Mouse (Mus musculus) lung, embryonic 14.5 days (tissue): ENCODE results near the gene Il25. TPM values are rescaled to one million over a fixed set of nuclear protein-coding genes. Genes with fewer than 3 reads are reported as not detected.
"Not testable (repeated sequence)": the region's sequence is repeated elsewhere in the genome, so short reads cannot be mapped to it uniquely, and the experiment has no call there.

Experiments used
- ATAC-seq: fragments of 200-750 bp; cut with Nextera tagmentation; 2 replicates; pipeline ENCODE4 v1.8.0; 2017; ENCODE audit warnings: mild to moderate bottlenecking, moderate TSS enrichment, moderate library complexity; ENCODE audit not compliant: insufficient read depth
- DNase-seq: peaks from one replicate; pipeline ENCODE4 v3.0.0-alpha.2; 2015
- H3K27ac ChIP-seq: fragments of 300-500 bp; sonication (generic); 2 replicates; pipeline ENCODE4 v1.5.1; 2014; ENCODE audit warnings: low read depth, mild to moderate bottlenecking, moderate library complexity
- H3K27me3 ChIP-seq: fragments of 300-500 bp; sonication (generic); 2 replicates; pipeline ENCODE4 v1.6.1; 2014; ENCODE audit warnings: low read length, control low read depth; ENCODE audit not compliant: insufficient read depth
- H3K36me3 ChIP-seq: fragments of 300-500 bp; sonication (generic); 2 replicates; pipeline ENCODE4 v1.6.1; 2014; ENCODE audit warnings: control low read depth; ENCODE audit not compliant: insufficient read depth
- H3K4me1 ChIP-seq: fragments of 300-500 bp; sonication (generic); 2 replicates; pipeline ENCODE4 v1.6.1; 2014; ENCODE audit warnings: antibody characterized with exemption, control low read depth; ENCODE audit not compliant: insufficient read depth
- H3K4me2 ChIP-seq: fragments of 300-500 bp; sonication (generic); 2 replicates; pipeline ENCODE4 v1.6.1; 2014; ENCODE audit warnings: mild to moderate bottlenecking
- H3K4me3 ChIP-seq: fragments of 300-500 bp; sonication (generic); 2 replicates; pipeline ENCODE4 v1.5.1; 2014; ENCODE audit warnings: low read depth, low read length
- H3K9ac ChIP-seq: fragments of 300-500 bp; sonication (generic); 2 replicates; pipeline ENCODE4 v1.6.1; 2014
- H3K9me3 ChIP-seq: fragments of 300-500 bp; sonication (generic); 2 replicates; pipeline ENCODE4 v1.6.1; 2016; ENCODE audit warnings: low read depth, low read length, control low read depth
- CTCF ChIP-seq: IDR thresholded peaks from 2 replicates; pipeline ENCODE4 v1.5.1; 2016; ENCODE audit warnings: antibody characterized with exemption, low read depth
- whole genome bisulfite sequencing: fragments of 180-500 bp; shearing (Covaris S2); extraction: QIAGEN DNeasy Blood & Tissue Kit; methylation state at CpG from one replicate; pipeline ENCODE4 v1.1.7; 2014; 5-methylcytosine and 5-hydroxymethylcytosine counted together
- polyA plus RNA-seq: library from polyadenylated mRNA; unstranded; fragments of >200 nt; fragmentation: Nextera tagmentation; extraction: Ambion mirVana; gene quantifications from 2 replicates; pipeline ENCODE4 v1.2.1, GENCODE M21; 2014

Gene Il25
- polyA plus RNA-seq, 1 experiment from 2014 or later: not detected

DNA sequence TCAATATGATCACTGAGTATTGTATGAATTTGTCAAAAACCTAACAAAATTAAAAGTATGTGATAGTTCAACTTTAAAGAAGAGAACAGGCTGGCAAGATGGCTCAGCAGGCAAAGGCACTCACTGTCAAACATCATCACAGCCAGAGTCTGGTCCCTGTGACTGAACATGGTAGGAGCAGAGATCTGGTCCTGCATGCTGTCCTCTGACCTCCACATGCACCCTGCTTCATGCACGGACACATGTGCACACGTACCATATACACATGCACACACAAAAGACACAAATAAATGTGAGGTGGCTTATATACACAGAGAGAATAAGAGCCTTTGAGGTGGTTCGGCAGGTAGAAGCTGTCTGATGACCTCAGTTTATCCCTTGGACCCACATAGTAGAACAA is 23.0 kb downstream of the Il25 start:
- ATAC-seq (no peak), DNase-seq (no peak)
- no peak overlapping the region for H3K4me2 ChIP-seq
- no peak for TF ChIP-seq CTCF
- H3K4me3 ChIP-seq: no peak overlapping the region
- H3K4me1 ChIP-seq: no peaks in the 10 kb centered on the region
- no peaks in the 10 kb centered on the region for H3K27me3 ChIP-seq
- no peak overlapping the region for H3K9ac ChIP-seq
- no peaks in the 10 kb centered on the region for H3K9me3 ChIP-seq
- H3K27ac ChIP-seq: no peak overlapping the region
- WGBS: 73% methylated on average over 3 of the region's 3 CpGs
- no peaks in the 10 kb centered on the region for H3K36me3 ChIP-seq

DNA sequence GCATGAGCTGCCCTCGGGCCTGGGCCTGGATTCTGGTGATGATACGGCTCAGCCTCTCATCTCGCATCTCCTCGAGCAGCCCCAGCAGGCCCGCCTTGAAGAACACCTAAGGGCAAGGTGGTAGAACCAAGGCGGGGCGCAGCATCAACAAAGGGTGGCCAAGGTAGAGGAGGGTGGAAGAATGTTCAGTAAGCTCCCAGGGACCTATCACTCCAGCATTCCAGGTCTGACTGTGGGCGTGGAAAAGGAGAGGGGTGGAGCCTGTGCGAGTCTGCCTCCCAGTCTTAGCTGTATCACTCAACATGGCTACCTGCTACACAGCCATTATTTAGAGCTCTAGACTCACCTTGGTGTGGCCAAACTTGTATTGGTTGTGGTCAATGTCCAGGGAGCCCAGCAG is 24.0 kb downstream of the Il25 start:
- TF ChIP-seq CTCF: no peak
- Histone ChIP-seq H3K9ac (no peak overlapping the region), H3K4me1 (no peaks in the 10 kb centered on the region)

DNA sequence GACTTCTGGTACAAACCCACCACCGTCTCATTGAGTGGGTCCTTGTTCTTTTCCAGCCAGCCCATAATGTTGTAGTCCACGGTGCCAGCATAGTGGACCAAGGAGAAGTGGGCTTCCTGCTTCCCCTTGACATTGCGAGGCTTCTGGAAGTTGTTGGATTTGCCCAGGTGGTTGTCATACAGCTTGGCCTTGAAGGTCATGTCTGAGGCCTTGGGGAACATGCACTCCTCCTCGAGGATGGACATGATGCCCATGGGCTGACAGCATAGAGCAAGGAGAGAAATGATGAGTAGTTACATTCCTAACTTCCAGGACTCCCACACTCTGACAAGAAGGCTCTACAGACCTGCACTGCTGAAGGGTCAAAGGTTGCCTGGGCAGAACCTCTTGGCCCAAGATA is 26.0 kb downstream of the Il25 start:
- H3K36me3 ChIP-seq: no peaks in the 10 kb centered on the region

More for the DNA sequence above, 24.0 kb downstream of the Il25 start:
- no peak for DNase-seq
- no peaks in the 10 kb centered on the region for H3K27me3 ChIP-seq
- no peaks in the 10 kb centered on the region for H3K9me3 ChIP-seq
- 81% methylated on average over 9 of the region's 9 CpGs for WGBS
- H3K27ac ChIP-seq: no peak overlapping the region
- no peak for ATAC-seq
- H3K36me3 ChIP-seq: no peaks in the 10 kb centered on the region
- H3K4me2 ChIP-seq: no peak overlapping the region; the same call in 1 of the 2 replicates
- H3K4me3 ChIP-seq: no peak overlapping the region

DNA sequence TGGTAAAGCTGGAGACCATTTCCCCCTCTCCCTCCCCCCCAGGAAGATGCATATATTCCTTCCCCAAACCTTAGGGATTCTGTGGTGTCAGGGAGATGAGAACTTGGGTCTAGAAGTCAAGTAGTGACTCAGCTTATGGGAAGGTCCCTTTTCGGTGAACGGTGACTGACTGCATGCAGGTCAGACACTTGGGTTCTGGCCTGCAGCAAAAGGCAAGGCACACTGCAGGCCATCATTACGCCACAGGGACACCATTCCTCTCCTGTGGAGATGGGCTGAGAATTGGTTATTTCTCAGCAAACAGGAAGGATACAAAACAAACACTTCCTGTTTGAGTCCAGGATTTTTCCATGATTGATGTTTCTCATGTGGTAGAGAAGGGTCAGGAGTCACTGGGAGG is 26.7 kb downstream of the Il25 start:
- Histone ChIP-seq H3K4me1 (no peaks in the 10 kb centered on the region), H3K27ac (no peak overlapping the region), H3K9me3 (no peaks in the 10 kb centered on the region), H3K4me3 (no peak overlapping the region), H3K9ac (no peak overlapping the region), H3K4me2 (no peak overlapping the region), H3K36me3 (no peaks in the 10 kb centered on the region), H3K27me3 (no peaks in the 10 kb centered on the region)
- WGBS: 82% methylated on average over 3 of the region's 3 CpGs
- no peak for ATAC-seq
- TF ChIP-seq CTCF: no peak
- no peak for DNase-seq

More for the DNA sequence above, 26.0 kb downstream of the Il25 start:
- H3K27ac ChIP-seq: no peak overlapping the region
- ATAC-seq (no peak), DNase-seq (no peak)
- TF ChIP-seq CTCF: no peak
- WGBS: 68% methylated on average over 4 of the region's 4 CpGs
- no peaks in the 10 kb centered on the region for H3K4me1 ChIP-seq
- no peaks in the 10 kb centered on the region for H3K27me3 ChIP-seq
- no peaks in the 10 kb centered on the region for H3K9me3 ChIP-seq
- H3K4me2 ChIP-seq: no peak overlapping the region
- no peak overlapping the region for H3K4me3 ChIP-seq
- no peak overlapping the region for H3K9ac ChIP-seq

DNA sequence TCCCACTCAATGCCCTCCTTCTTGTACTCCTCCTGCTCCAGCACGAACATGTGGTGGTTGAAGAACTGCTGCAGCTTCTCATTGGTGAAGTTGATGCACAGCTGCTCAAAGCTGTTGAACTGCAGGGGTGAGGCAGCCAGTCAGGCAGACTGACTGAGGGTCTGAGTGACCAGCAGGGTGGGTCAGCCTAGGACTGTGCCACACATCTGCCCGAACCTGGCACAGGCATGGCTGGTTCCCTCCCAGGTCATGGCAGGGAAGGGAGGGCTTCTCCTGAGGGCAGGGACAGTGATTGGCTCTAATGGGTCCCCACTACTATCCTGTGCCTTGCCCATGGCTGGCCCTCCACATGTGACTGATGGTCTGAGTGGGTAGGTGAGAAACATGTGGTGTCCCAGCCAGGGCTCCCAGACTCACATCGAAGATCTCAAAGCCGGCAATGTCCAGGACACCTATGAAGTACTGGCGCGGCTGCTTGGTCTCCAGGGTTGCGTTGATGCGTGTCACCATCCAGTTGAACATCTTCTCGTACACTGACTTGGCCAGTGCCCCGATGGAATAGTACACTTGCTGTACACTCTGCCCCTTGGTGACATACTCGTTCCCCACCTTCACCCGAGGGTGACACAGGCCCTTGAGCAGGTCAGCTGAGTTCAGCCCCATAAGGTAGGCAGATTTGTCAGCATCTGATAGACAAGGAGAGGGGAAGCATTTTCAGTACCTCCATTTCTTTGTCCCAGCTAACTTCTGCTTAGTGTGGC is 27.5 kb downstream of the Il25 start:
- not testable (repeated sequence) for H3K4me1 ChIP-seq, H3K4me2 ChIP-seq, H3K27ac ChIP-seq, H3K36me3 ChIP-seq, H3K27me3 ChIP-seq, DNase-seq, ATAC-seq, H3K9me3 ChIP-seq, H3K4me3 ChIP-seq, H3K9ac ChIP-seq
- 87% methylated on average over 12 of the region's 12 CpGs for WGBS

DNA sequence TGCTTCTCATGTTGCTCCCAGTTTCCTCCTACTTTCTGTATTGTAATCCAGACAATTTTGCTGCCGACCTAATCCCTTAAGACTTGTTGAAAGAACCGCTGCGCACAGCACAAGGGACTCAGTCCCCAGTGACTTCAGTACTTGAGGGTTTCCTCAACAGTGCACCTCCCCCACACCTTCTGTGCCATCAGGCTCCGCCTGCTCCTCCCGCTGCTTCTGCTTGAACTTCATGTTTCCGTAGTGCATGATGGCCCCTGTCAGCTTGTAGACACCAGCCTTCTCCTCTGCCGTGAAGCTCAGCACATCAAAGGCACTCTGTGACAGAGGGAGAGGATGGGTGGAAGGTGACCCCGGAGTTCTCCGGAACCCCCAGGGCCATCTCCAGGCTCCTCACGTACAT is 28.3 kb downstream of the Il25 start:
- Histone ChIP-seq H3K9ac (no peak overlapping the region), H3K27ac (no peak overlapping the region), H3K9me3 (no peaks in the 10 kb centered on the region), H3K4me2 (no peak overlapping the region), H3K4me3 (no peak overlapping the region), H3K36me3 (no peaks in the 10 kb centered on the region), H3K4me1 (no peaks in the 10 kb centered on the region), H3K27me3 (no peaks in the 10 kb centered on the region)
- DNase-seq: no peak
- no peak for TF ChIP-seq CTCF
- 60% methylated on average over 10 of the region's 10 CpGs for WGBS
- no peak for ATAC-seq

DNA sequence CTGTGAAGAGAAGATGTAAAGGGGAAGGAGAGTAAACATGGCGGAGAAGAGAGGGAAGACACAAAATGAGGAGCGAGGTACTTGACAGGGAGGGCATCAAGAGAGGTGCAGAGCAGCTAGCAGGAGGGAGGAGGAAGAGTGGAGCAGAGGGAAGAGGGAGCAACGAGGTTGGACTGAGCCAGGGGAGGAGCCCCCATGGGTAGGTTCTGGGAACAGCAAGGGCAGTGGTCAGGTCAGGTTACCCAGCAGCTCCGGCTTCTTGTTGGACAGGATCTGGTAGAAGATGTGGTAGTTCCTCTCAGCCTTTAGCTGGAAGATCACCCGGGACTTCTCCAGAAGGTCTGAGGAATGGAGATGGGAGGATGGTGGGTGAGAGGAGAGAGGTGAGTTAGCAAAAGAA is 29.0 kb downstream of the Il25 start:
- H3K36me3 ChIP-seq: no peaks in the 10 kb centered on the region
- WGBS: 66% methylated on average over 5 of the region's 5 CpGs
- no peak overlapping the region for H3K4me3 ChIP-seq
- ATAC-seq: no peak
- DNase-seq: no peak
- no peaks in the 10 kb centered on the region for H3K27me3 ChIP-seq
- no peaks in the 10 kb centered on the region for H3K4me1 ChIP-seq
- H3K27ac ChIP-seq: no peak overlapping the region
- H3K4me2 ChIP-seq: no peak overlapping the region
- no peak for TF ChIP-seq CTCF
- no peaks in the 10 kb centered on the region for H3K9me3 ChIP-seq
- H3K9ac ChIP-seq: no peak overlapping the region
